Mouse (Mus musculus) CH12.LX (cell line): ENCODE data around the gene Vmo1. TPM values are rescaled to one million over a fixed set of nuclear protein-coding genes. Genes with fewer than 3 reads are reported as not detected.

Experiments used
- DNase-seq: peaks from one replicate; pipeline ENCODE4 v3.0.0-alpha.2; 2013; ENCODE audit errors: extremely low read depth
- H3K27ac ChIP-seq: 2 replicates; pipeline ENCODE4 v1.5.1; 2012; ENCODE audit warnings: low read depth, mild to moderate bottlenecking, control low read depth, moderate library complexity; ENCODE audit not compliant: insufficient read depth
- H3K27me3 ChIP-seq: replicated peaks from 2 replicates; pipeline ENCODE3; 2012; ENCODE audit warnings: inconsistent platforms
- H3K36me3 ChIP-seq, 2 experiments: replicated peaks in 1 of 2; 2 replicates each; pipeline versions ENCODE3 to v1.6.1; 2012; ENCODE audit warnings: inconsistent platforms in 1 of 2, low read length in 1 of 2, mild to moderate bottlenecking in 1 of 2, mixed read lengths in 1 of 2, moderate library complexity in 1 of 2; ENCODE audit not compliant: control insufficient read depth in 1 of 2, insufficient read depth in 1 of 2
- H3K4me1 ChIP-seq, 2 experiments: 2 replicates each; pipeline ENCODE4 v1.6.1; 2012; ENCODE audit warnings: inconsistent platforms in 1 of 2, moderate library complexity in 1 of 2; ENCODE audit not compliant: insufficient read depth in 2 of 2, control insufficient read depth in 1 of 2
- H3K4me2 ChIP-seq: 2 replicates; pipeline ENCODE4 v1.6.1; 2012; ENCODE audit warnings: low read depth, mild to moderate bottlenecking, control low read depth; ENCODE audit not compliant: poor library complexity, insufficient read depth, severe bottlenecking
- H3K4me3 ChIP-seq, 3 experiments: fragments of 150-350 bp in 1 of 3; sonication (generic) in 1 of 3; replicated peaks in 1 of 3; 2 replicates each; pipeline versions ENCODE3 to v1.5.1; 2011 to 2012; ENCODE audit warnings: low read depth in 2 of 3, low read length in 2 of 3, mild to moderate bottlenecking in 2 of 3, moderate library complexity in 2 of 3, control low read depth in 1 of 3, improper control_type of control experiment in 1 of 3, inconsistent platforms in 1 of 3, mixed read lengths in 1 of 3; ENCODE audit not compliant: poor library complexity in 1 of 3
- H3K79me2 ChIP-seq: replicated peaks from 2 replicates; pipeline ENCODE4 v1.6.1; 2012; ENCODE audit warnings: mild to moderate bottlenecking, moderate library complexity; ENCODE audit not compliant: control insufficient read depth, poor library complexity, insufficient read depth, severe bottlenecking; ENCODE audit errors: extremely low read depth
- H3K9ac ChIP-seq: 2 replicates; pipeline ENCODE4 v1.6.1; 2012; ENCODE audit warnings: low read depth, mild to moderate bottlenecking, control low read depth, moderate library complexity; ENCODE audit not compliant: insufficient read depth
- H3K9me3 ChIP-seq: replicated peaks from 2 replicates; pipeline ENCODE3; 2012; ENCODE audit warnings: low read length, inconsistent platforms, mixed read lengths
- BHLHE40 ChIP-seq: IDR thresholded peaks from 2 replicates; pipeline ENCODE4 v1.6.1; 2011; ENCODE audit warnings: mild to moderate bottlenecking, low read depth, low read length, improper control_type of control experiment
- CHD2 ChIP-seq: IDR thresholded peaks from 2 replicates; pipeline ENCODE4 v1.6.1; 2011; ENCODE audit warnings: low read length, improper control_type of control experiment
- CTCF ChIP-seq, 2 experiments: IDR thresholded peaks in 1 of 2; conservative IDR thresholded peaks in 1 of 2; 2 replicates each; pipeline ENCODE4 v1.5.1; 2011 to 2012; ENCODE audit warnings: low read depth in 2 of 2, low read length in 2 of 2, improper control_type of control experiment in 1 of 2, inconsistent platforms in 1 of 2, mild to moderate bottlenecking in 1 of 2, moderate library complexity in 1 of 2
- ELF1 ChIP-seq: IDR thresholded peaks from 2 replicates; pipeline ENCODE4 v1.6.1; 2014; ENCODE audit warnings: low read depth, mild to moderate bottlenecking, inconsistent platforms, low read length, improper control_type of control experiment
- HCFC1 ChIP-seq: IDR thresholded peaks from 2 replicates; pipeline ENCODE4 v1.6.1; 2012; ENCODE audit warnings: low read depth, mild to moderate bottlenecking, inconsistent platforms, low read length, improper control_type of control experiment
- IRF4 ChIP-seq: IDR thresholded peaks from 2 replicates; pipeline ENCODE4 v1.6.1; 2014; ENCODE audit warnings: low read depth, mild to moderate bottlenecking, inconsistent platforms, low read length, improper control_type of control experiment
- JUN ChIP-seq: IDR thresholded peaks from 2 replicates; pipeline ENCODE4 v1.6.1; 2011; ENCODE audit warnings: low read depth, mild to moderate bottlenecking, low read length, improper control_type of control experiment, moderate library complexity; ENCODE audit not compliant: insufficient read depth
- MAFK ChIP-seq: IDR thresholded peaks from 2 replicates; pipeline ENCODE4 v1.6.1; 2011; ENCODE audit warnings: low read length, improper control_type of control experiment; ENCODE audit not compliant: insufficient replicate concordance
- MAX ChIP-seq: IDR thresholded peaks from 2 replicates; pipeline ENCODE4 v1.6.1; 2011; ENCODE audit warnings: low read length, improper control_type of control experiment
- MAZ ChIP-seq: IDR thresholded peaks from 2 replicates; pipeline ENCODE4 v1.6.1; 2012; ENCODE audit warnings: low read depth, mild to moderate bottlenecking, inconsistent platforms, low read length, improper control_type of control experiment, moderate library complexity
- MEF2A ChIP-seq: IDR thresholded peaks from 2 replicates; pipeline ENCODE4 v1.6.1; 2014; ENCODE audit warnings: low read depth, mild to moderate bottlenecking, inconsistent platforms, low read length, improper control_type of control experiment, borderline replicate concordance
- MXI1 ChIP-seq: IDR thresholded peaks from 2 replicates; pipeline ENCODE4 v1.6.1; 2011; ENCODE audit warnings: mild to moderate bottlenecking, low read depth, low read length, improper control_type of control experiment
- NELFE ChIP-seq: IDR thresholded peaks from 2 replicates; pipeline ENCODE4 v1.6.1; 2011; ENCODE audit warnings: low read depth, low read length, improper control_type of control experiment
- NRF1 ChIP-seq: IDR thresholded peaks from 2 replicates; pipeline ENCODE4 v1.6.1; 2014; ENCODE audit warnings: low read depth, mild to moderate bottlenecking, inconsistent platforms, low read length, improper control_type of control experiment, moderate library complexity
- POLR2A ChIP-seq: IDR thresholded peaks from 2 replicates; pipeline ENCODE4 v1.6.1; 2011; ENCODE audit warnings: low read depth, mild to moderate bottlenecking, improper control_type of control experiment, low read length
- POLR2AphosphoS2 ChIP-seq: IDR thresholded peaks from 2 replicates; pipeline ENCODE4 v1.6.1; 2011; ENCODE audit warnings: low read depth, low read length, improper control_type of control experiment
- SIN3A ChIP-seq: IDR thresholded peaks from 2 replicates; pipeline ENCODE4 v1.6.1; 2012; ENCODE audit warnings: low read length, improper control_type of control experiment, inconsistent platforms
- TCF12 ChIP-seq: IDR thresholded peaks from 2 replicates; pipeline ENCODE4 v1.6.1; 2014; ENCODE audit warnings: low read depth, mild to moderate bottlenecking, inconsistent platforms, low read length, improper control_type of control experiment
- UBTF ChIP-seq: IDR thresholded peaks from 2 replicates; pipeline ENCODE4 v1.6.1; 2012; ENCODE audit warnings: low read depth, mild to moderate bottlenecking, inconsistent platforms, low read length, improper control_type of control experiment, moderate library complexity
- USF1 ChIP-seq: IDR thresholded peaks from 2 replicates; pipeline ENCODE4 v1.6.1; 2014; ENCODE audit warnings: low read depth, mild to moderate bottlenecking, inconsistent platforms, low read length, improper control_type of control experiment
- ZMIZ1 ChIP-seq: IDR thresholded peaks from 2 replicates; pipeline ENCODE4 v1.6.1; 2012; ENCODE audit warnings: low read depth, mild to moderate bottlenecking, inconsistent platforms, low read length, improper control_type of control experiment
- ZNF384 ChIP-seq: IDR thresholded peaks from 2 replicates; pipeline ENCODE4 v1.6.1; 2012; ENCODE audit warnings: low read depth, low read length, improper control_type of control experiment, inconsistent platforms
- dilution Hi-C: fragments of 300-500 bp; cut with MboI; formaldehyde crosslinking; loops from 2 replicates; pipeline ENCODE4 v1.14.3; 2020; ENCODE audit warnings: low sequenced_read_pairs; ENCODE audit not compliant: extremely low pct_unique_long_range_greater_than_20kb, extremely low pct_ligation_motif_present
- in situ Hi-C: fragments of 300-500 bp; cut with MboI; formaldehyde crosslinking; loops from 3 replicates; pipeline ENCODE4 v1.14.3; 2019; ENCODE audit warnings: low sequenced_read_pairs, low pct_ligation_motif_present, low pct_unique_long_range_greater_than_20kb, mixed read lengths
- polyA plus RNA-seq: library from polyadenylated mRNA; unstranded; fragments of >175 nt; gene quantifications from 2 replicates; pipeline ENCODE4 v1.2.1, GENCODE M21; 2012; ENCODE audit warnings: low read depth; ENCODE audit not compliant: insufficient read length
- total RNA-seq, 2 experiments: library from RNA; depleted of rRNA; stranded (reverse); fragments of 300-350 nt in 1 of 2; fragments of >200 nt in 1 of 2; gene quantifications; 2 replicates each; pipeline ENCODE4 v1.2.3; 2012 to 2014

The Vmo1 gene
- total and polyA plus RNA-seq, 3 experiments = 0.36 to 0.70 TPM; not detected in 1

DNA sequence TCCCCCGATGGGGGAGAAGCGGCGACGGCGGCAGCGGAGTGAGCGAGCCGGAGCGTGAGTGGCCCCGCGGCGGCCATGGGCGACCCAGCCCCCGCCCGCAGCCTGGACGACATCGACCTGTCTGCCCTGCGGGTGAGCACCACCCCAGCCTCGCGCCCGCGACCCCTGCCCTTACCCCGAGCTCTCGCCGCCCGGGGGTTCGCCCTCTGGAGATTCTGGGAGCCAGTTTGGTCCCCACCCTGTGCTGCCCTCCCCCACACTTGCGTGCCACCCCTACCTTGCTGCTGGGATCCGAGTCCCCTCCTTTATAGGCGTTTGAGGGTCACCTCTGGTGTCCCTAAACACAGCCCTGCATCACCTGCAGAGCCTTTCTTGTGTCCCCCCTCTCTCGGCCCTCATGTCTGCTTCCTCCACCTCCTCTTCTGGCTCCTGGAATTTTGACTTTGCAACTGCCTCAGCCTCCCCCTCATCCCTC is 48.6 kb upstream of the Vmo1 start:
- H3K27me3 ChIP-seq = no peaks in the 10 kb centered on the region
- H3K4me3 ChIP-seq = peak overlapping the region; percentile 82 to 97 (median 91)
- in situ Hi-C loops (loop anchor here (5.0 kb wide), 1 partner anchor 36 kb away; the partner anchor contains the start of gene Psmb6), dilution Hi-C loops (no loop called here)
- TF ChIP-seq ZNF384 (no peak), TCF12 (peak; percentile 1; the same call in 1 of the 2 replicates)
- H3K9me3 ChIP-seq = no peaks in the 10 kb centered on the region
- peaks cover 8 to 50% of the 10 kb centered on the region in 2 experiments; a peak in 3 of 4 replicates for H3K4me1 ChIP-seq
- DNase-seq = no peak
- H3K27ac ChIP-seq = no peak overlapping the region
- H3K4me2 ChIP-seq = peak overlapping the region; percentile 75
- peaks cover 17% of the 10 kb centered on the region for H3K79me2 ChIP-seq
- peak overlapping the region; percentile 78 for H3K9ac ChIP-seq
- peaks cover under 1 to 31% of the 10 kb centered on the region in 2 experiments for H3K36me3 ChIP-seq

DNA sequence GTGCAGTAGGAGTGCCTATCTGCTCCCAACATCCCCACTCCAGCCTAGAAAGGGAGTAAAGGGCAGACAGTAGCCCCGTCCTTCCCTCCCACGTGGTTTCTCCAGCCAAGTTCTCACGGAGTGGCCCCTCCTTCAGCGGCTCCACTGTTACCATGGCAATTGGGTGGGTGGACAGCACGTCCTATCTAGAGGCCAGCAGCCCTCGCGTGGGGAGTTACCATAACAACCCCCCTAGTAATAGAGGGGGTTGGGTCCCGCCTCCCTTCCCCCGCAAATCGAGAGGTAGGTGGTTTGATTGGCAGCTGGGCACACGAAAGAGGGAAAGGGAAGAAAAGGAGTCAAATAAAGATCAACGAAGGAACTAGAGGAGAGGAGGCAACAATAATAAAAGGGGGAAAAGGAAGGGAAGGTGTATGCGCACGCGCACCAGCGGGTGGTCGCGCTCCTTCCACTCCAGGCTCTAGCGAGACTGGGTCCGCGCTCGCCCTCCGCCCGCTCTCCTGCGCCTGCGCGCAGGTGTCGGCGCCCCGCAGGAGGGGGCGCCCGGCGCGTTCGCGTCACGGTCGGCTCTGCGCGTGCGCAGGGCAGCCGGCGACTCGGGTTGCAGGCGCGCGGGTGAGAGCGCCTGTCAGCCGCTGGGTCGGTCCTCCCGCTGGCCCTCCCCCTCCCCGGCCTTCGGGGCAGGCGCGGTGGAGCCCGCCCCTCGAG is 48.0 kb upstream of the Vmo1 start, which contains the start of gene Mink1:
Gene Mink1 (plus strand): TSS at position 595 of the 708 bp plus-strand sequence.
- peaks cover 0 to 32% of the 10 kb centered on the region in 2 experiments for H3K36me3 ChIP-seq
- H3K9ac ChIP-seq = peak within 1 kb of the TSS; percentile 78
- DNase-seq = peak; percentile 88
- no peaks in the 10 kb centered on the region for H3K9me3 ChIP-seq
- dilution Hi-C loops = no loop called here
- H3K79me2 ChIP-seq = peaks cover 17% of the 10 kb centered on the region
- no peaks in the 10 kb centered on the region for H3K27me3 ChIP-seq
- peak; percentile 86 for TF ChIP-seq MAX
- no peak for TF ChIP-seq HCFC1
- TF ChIP-seq MXI1 = peak; percentile 97
- TF ChIP-seq ZMIZ1 = peak; percentile 6; the same call in 1 of the 2 replicates
- peak; percentile 89 for TF ChIP-seq SIN3A
- TF ChIP-seq CHD2 = peak; percentile 59; the same call in 1 of the 2 replicates
- peak; percentile 75; the same call in 1 of the 2 replicates for TF ChIP-seq TCF12
- TF ChIP-seq POLR2AphosphoS2 = no peak
- peak; percentile 76 for TF ChIP-seq POLR2A
- TF ChIP-seq BHLHE40 = peak; percentile 64; the same call in 1 of the 2 replicates
- TF ChIP-seq MAFK = no peak
- TF ChIP-seq NELFE = peak; percentile 89
- TF ChIP-seq UBTF = 0 out of 2 replicates have a peak, but pooled peaks have one; percentile 75
- TF ChIP-seq JUN = no peak
- TF ChIP-seq MAZ = peak; percentile 75; the same call in 1 of the 2 replicates
- peak; percentile 32 for TF ChIP-seq ELF1
- TF ChIP-seq MEF2A = peak; percentile 54; the same call in 1 of the 2 replicates
- peak in 1 of 2 experiments; percentile 42; a peak in 2 of 4 replicates for TF ChIP-seq CTCF (conservative IDR thresholded peaks at IDR 0.05 in 1 of 2, IDR thresholded peaks at IDR 0.05 in 1 of 2; ENCODE audit: low read depth in 2 of 2, low read length in 2 of 2)
- peak; percentile 97 for TF ChIP-seq NRF1
- peak; percentile 28; the same call in 1 of the 2 replicates for TF ChIP-seq IRF4
- peak; percentile 58 for TF ChIP-seq USF1
- H3K27ac ChIP-seq = no peak within 1 kb of the TSS
- peaks cover 8 to 46% of the 10 kb centered on the region in 2 experiments; a peak in 3 of 4 replicates for H3K4me1 ChIP-seq
- H3K4me3 ChIP-seq = peak within 1 kb of the TSS; percentile 82 to 97 (median 91)
- in situ Hi-C loops = loop anchor here (5.0 kb wide), 1 partner anchor 35 kb away; the partner anchor contains the start of gene Psmb6
- peak within 1 kb of the TSS; percentile 75 for H3K4me2 ChIP-seq
